Mouse (Mus musculus): Measurements from ENCODE around the gene Nol10. TPM values are rescaled to one million over a fixed set of nuclear protein-coding genes. Genes with fewer than 3 reads are reported as not detected.
"Not testable (repeated sequence)": the region's sequence is repeated elsewhere in the genome, so short reads cannot be mapped to it uniquely, and the experiment has no call there.

The Nol10 gene
- polyA plus RNA-seq, 1 experiment from 2014 or later = 5.3 TPM

GRCm38 (mm10) chr12:17466791-17467190 lies 118.5 kb downstream of the Nol10 start:
- 48% methylated on average over 4 of the region's 4 CpGs for WGBS (ENCODE audit: insufficient replicate concordance)
- Histone ChIP-seq H3K4me3 (ENCODE audit: low read depth, low read length) (no peak overlapping the region), H3K4me2 (ENCODE audit: low read depth, low read length) (no peak overlapping the region), H3K27ac (ENCODE audit: low read depth) (no peak overlapping the region), H3K9ac (replicated peaks) (no peak overlapping the region), H3K4me1 (ENCODE audit: insufficient read depth) (peaks cover 9% of the 10 kb centered on the region), H3K36me3 (replicated peaks; ENCODE audit: insufficient read depth, low read length) (no peaks in the 10 kb centered on the region), H3K9me3 (ENCODE audit: low read length) (no peaks in the 10 kb centered on the region), H3K27me3 (ENCODE audit: insufficient read depth, low read length) (no peaks in the 10 kb centered on the region)
- TF ChIP-seq CTCF (IDR thresholded peaks at IDR 0.05; ENCODE audit: low read depth) = no peak
- TF ChIP-seq EP300 (IDR thresholded peaks at IDR 0.05; ENCODE audit: low read depth) = no peak
- DNase-seq = no peak
- no peak for ATAC-seq

DNA sequence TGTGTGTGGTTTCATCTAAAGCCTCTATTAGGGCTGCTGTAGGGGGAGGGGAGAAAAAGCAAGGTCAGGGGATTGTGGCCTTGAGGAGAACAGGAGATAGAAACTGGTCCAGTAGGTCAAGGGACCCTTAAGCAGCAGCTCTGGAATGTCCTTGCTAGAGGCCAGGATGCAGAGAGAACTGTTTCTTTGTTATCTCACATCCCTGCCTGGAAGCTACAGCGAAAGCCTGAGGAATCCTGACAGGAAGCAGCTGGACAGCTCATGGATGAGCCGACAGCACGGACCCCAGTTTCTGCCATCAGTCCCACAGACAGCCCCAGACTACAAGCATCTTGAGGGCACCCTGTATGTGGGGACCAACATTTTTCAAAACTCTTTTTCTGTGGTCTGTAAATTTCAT lies 120.1 kb downstream of the Nol10 start:
- Histone ChIP-seq H3K4me2 (ENCODE audit: low read depth, low read length) (no peak overlapping the region), H3K9me3 (ENCODE audit: low read length) (no peaks in the 10 kb centered on the region), H3K27me3 (ENCODE audit: insufficient read depth, low read length) (no peaks in the 10 kb centered on the region), H3K4me1 (ENCODE audit: insufficient read depth) (peaks cover 11% of the 10 kb centered on the region), H3K4me3 (ENCODE audit: low read depth, low read length) (no peak overlapping the region), H3K9ac (replicated peaks) (no peak overlapping the region), H3K36me3 (replicated peaks; ENCODE audit: insufficient read depth, low read length) (no peaks in the 10 kb centered on the region), H3K27ac (ENCODE audit: low read depth) (no peak overlapping the region)
- TF ChIP-seq EP300 (IDR thresholded peaks at IDR 0.05; ENCODE audit: low read depth) (no peak), CTCF (IDR thresholded peaks at IDR 0.05; ENCODE audit: low read depth) (no peak)
- ATAC-seq (peak; percentile 38), DNase-seq (no peak)
- 78% methylated on average over 3 of the region's 3 CpGs for WGBS (ENCODE audit: insufficient replicate concordance)

- ATAC-seq = peak; percentile 61
- no peak for TF ChIP-seq EP300 (IDR thresholded peaks at IDR 0.05; ENCODE audit: low read depth)
- TF ChIP-seq CTCF (IDR thresholded peaks at IDR 0.05; ENCODE audit: low read depth) = no peak
- no peak for DNase-seq
Measured at GRCm38 (mm10) chr12:17469869-17470268, 121.6 kb downstream of the Nol10 start.

GRCm38 (mm10) chr12:17470528-17470927 lies 122.3 kb downstream of the Nol10 start:
- H3K36me3 ChIP-seq (replicated peaks; ENCODE audit: insufficient read depth, low read length); H3K9ac ChIP-seq (replicated peaks); H3K4me2 ChIP-seq (ENCODE audit: low read depth, low read length); ATAC-seq; H3K9me3 ChIP-seq (ENCODE audit: low read length); DNase-seq; H3K4me3 ChIP-seq (ENCODE audit: low read depth, low read length); H3K27me3 ChIP-seq (ENCODE audit: insufficient read depth, low read length): not testable (repeated sequence)
- H3K27ac ChIP-seq (ENCODE audit: low read depth) = peak overlapping the region; percentile 63; the same call in 1 of the 2 replicates
- peaks cover 13% of the 10 kb centered on the region for H3K4me1 ChIP-seq (ENCODE audit: insufficient read depth)

More at GRCm38 (mm10) chr12:17469869-17470268, 121.6 kb downstream of the Nol10 start:
- Histone ChIP-seq H3K4me2 (ENCODE audit: low read depth, low read length) (no peak overlapping the region), H3K27me3 (ENCODE audit: insufficient read depth, low read length) (no peaks in the 10 kb centered on the region), H3K27ac (ENCODE audit: low read depth) (peak overlapping the region; percentile 63), H3K4me1 (ENCODE audit: insufficient read depth) (peaks cover 13% of the 10 kb centered on the region), H3K9me3 (ENCODE audit: low read length) (no peaks in the 10 kb centered on the region), H3K9ac (replicated peaks) (no peak overlapping the region), H3K4me3 (ENCODE audit: low read depth, low read length) (no peak overlapping the region), H3K36me3 (replicated peaks; ENCODE audit: insufficient read depth, low read length) (no peaks in the 10 kb centered on the region)
- WGBS (ENCODE audit: insufficient replicate concordance) = 48% methylated on average over 7 of the region's 7 CpGs

- Histone ChIP-seq H3K4me2 (ENCODE audit: low read depth, low read length) (no peak overlapping the region), H3K36me3 (replicated peaks; ENCODE audit: insufficient read depth, low read length) (no peaks in the 10 kb centered on the region), H3K27me3 (ENCODE audit: insufficient read depth, low read length) (no peaks in the 10 kb centered on the region), H3K9me3 (ENCODE audit: low read length) (no peaks in the 10 kb centered on the region), H3K9ac (replicated peaks) (no peak overlapping the region), H3K4me1 (ENCODE audit: insufficient read depth) (peaks cover 13% of the 10 kb centered on the region), H3K4me3 (ENCODE audit: low read depth, low read length) (no peak overlapping the region), H3K27ac (ENCODE audit: low read depth) (no peak overlapping the region)
- ATAC-seq (no peak), DNase-seq (no peak)
- WGBS (ENCODE audit: insufficient replicate concordance) = 68% methylated on average over 1 of the region's 1 CpGs
- TF ChIP-seq CTCF (IDR thresholded peaks at IDR 0.05; ENCODE audit: low read depth) (no peak), EP300 (IDR thresholded peaks at IDR 0.05; ENCODE audit: low read depth) (no peak)
Measured at GRCm38 (mm10) chr12:17471405-17471804, 123.1 kb downstream of the Nol10 start.

GRCm38 (mm10) chr12:17473128-17473527 lies 124.9 kb downstream of the Nol10 start:
- Histone ChIP-seq H3K9ac (replicated peaks) (no peak overlapping the region), H3K27ac (ENCODE audit: low read depth) (no peak overlapping the region), H3K4me2 (ENCODE audit: low read depth, low read length) (no peak overlapping the region), H3K27me3 (ENCODE audit: insufficient read depth, low read length) (no peaks in the 10 kb centered on the region), H3K9me3 (ENCODE audit: low read length) (no peaks in the 10 kb centered on the region), H3K36me3 (replicated peaks; ENCODE audit: insufficient read depth, low read length) (no peaks in the 10 kb centered on the region), H3K4me1 (ENCODE audit: insufficient read depth) (peaks cover 13% of the 10 kb centered on the region), H3K4me3 (ENCODE audit: low read depth, low read length) (no peak overlapping the region)
- TF ChIP-seq EP300 (IDR thresholded peaks at IDR 0.05; ENCODE audit: low read depth) = no peak
- TF ChIP-seq CTCF (IDR thresholded peaks at IDR 0.05; ENCODE audit: low read depth) = no peak
- no peak for DNase-seq
- ATAC-seq = no peak
- WGBS (ENCODE audit: insufficient replicate concordance) = 82% methylated on average over 3 of the region's 3 CpGs

GRCm38 (mm10) chr12:17473862-17474261 lies 125.6 kb downstream of the Nol10 start:
- no peak overlapping the region for H3K4me2 ChIP-seq (ENCODE audit: low read depth, low read length)
- no peaks in the 10 kb centered on the region for H3K27me3 ChIP-seq (ENCODE audit: insufficient read depth, low read length)
- peak; percentile 65; the same call in 1 of the 2 replicates for ATAC-seq
- H3K4me1 ChIP-seq (ENCODE audit: insufficient read depth) = peaks cover 13% of the 10 kb centered on the region
- no peaks in the 10 kb centered on the region for H3K36me3 ChIP-seq (replicated peaks; ENCODE audit: insufficient read depth, low read length)
- WGBS (ENCODE audit: insufficient replicate concordance) = 67% methylated on average over 3 of the region's 3 CpGs
- H3K27ac ChIP-seq (ENCODE audit: low read depth) = no peak overlapping the region
- H3K9me3 ChIP-seq (ENCODE audit: low read length) = no peaks in the 10 kb centered on the region
- TF ChIP-seq CTCF (IDR thresholded peaks at IDR 0.05; ENCODE audit: low read depth) (no peak), EP300 (IDR thresholded peaks at IDR 0.05; ENCODE audit: low read depth) (no peak)
- no peak overlapping the region for H3K9ac ChIP-seq (replicated peaks)
- no peak for DNase-seq
- H3K4me3 ChIP-seq (ENCODE audit: low read depth, low read length) = no peak overlapping the region

Data from liver, postnatal 0 days (tissue).